Mouse (Mus musculus): Measurements from ENCODE around the gene Col4a2.
"Not testable (repeated sequence)": the region's sequence is repeated elsewhere in the genome, so short reads cannot be mapped to it uniquely, and the experiment has no call there.

Col4a2 gene

GRCm38 (mm10) chr8:11481876-11482275, 169.3 kb downstream of the Col4a2 start:
- DNase-seq (ENCODE audit: low read depth, low spot score), result no peak

- DNase-seq (ENCODE audit: low read depth, low spot score), result no peak
Measured at GRCm38 (mm10) chr8:11482537-11482936, 169.9 kb downstream of the Col4a2 start.

GRCm38 (mm10) chr8:11486142-11486541, 173.5 kb downstream of the Col4a2 start:
- DNase-seq (ENCODE audit: low read depth, low spot score), result peak; percentile 81

GRCm38 (mm10) chr8:11487229-11487628, 174.6 kb downstream of the Col4a2 start:
- DNase-seq (ENCODE audit: low read depth, low spot score), result no peak

- DNase-seq (ENCODE audit: low read depth, low spot score), result not testable (repeated sequence)
Measured at GRCm38 (mm10) chr8:11492340-11492739, 179.7 kb downstream of the Col4a2 start.

GRCm38 (mm10) chr8:11497017-11497990, 184.7 kb downstream of the Col4a2 start, which contains the start of gene Naxd:
Naxd (plus strand) TSS chr8:11497506.
- peak; percentile 80 for DNase-seq (ENCODE audit: low read depth, low spot score)

- DNase-seq (ENCODE audit: low read depth, low spot score), result no peak
Measured at GRCm38 (mm10) chr8:11498281-11498680, 185.7 kb downstream of the Col4a2 start.

Measured in ES-CJ7 (cell line).